In genomic region chr9:44326371-44327063, GRCm38 (mm10) we compare ENCODE assay signal across 8 mouse cellular contexts. TPM values are rescaled to one million over a fixed set of nuclear protein-coding genes. Genes with fewer than 3 reads are reported as not detected.
DNase-seq lines count a peak whose midpoint lies in the region; ATAC-seq and TF ChIP-seq lines count a peak whose summit lies in the region.

No protein-coding gene starts in this region.

- peaks cover 4% of the 10 kb centered on the region; the same call in 1 of the 2 replicates for H3K36me3 ChIP-seq in hindbrain, embryonic 16.5 days (ENCODE audit: control insufficient read depth, insufficient read depth, low read length)

- peaks cover 7% of the 10 kb centered on the region for H3K4me1 ChIP-seq in cortical plate, adult 2 months (ENCODE audit: control insufficient read depth, insufficient read depth, low read length)
- H3K4me1 ChIP-seq in hindbrain, embryonic 16.5 days (ENCODE audit: control insufficient read depth, insufficient read depth, low read depth, low read length) = peaks cover 12% of the 10 kb centered on the region

- H3K4me3 ChIP-seq in cortical plate, adult 2 months (ENCODE audit: insufficient read depth, low read length) = peak overlapping the region; percentile 42
- H3K4me3 ChIP-seq in gastrocnemius, adult 2 months = peak overlapping the region; percentile 88
- peak overlapping the region; percentile 89 for H3K4me3 ChIP-seq in hindbrain, embryonic 16.5 days (ENCODE audit: low read length)

- TF ChIP-seq CTCF in cortical plate, adult 2 months (IDR thresholded peaks at IDR 0.05; ENCODE audit: extremely low read depth, insufficient read depth, low read length) = no peak
- TF ChIP-seq CTCF in gastrocnemius, adult 2 months (IDR thresholded peaks at IDR 0.05) = no peak

- no peaks in the 10 kb centered on the region for H3K9me3 ChIP-seq in hindbrain, embryonic 16.5 days (ENCODE audit: control insufficient read depth, low read length)

- peak; percentile 81; the same call in 1 of the 2 replicates for TF ChIP-seq POLR2A in cortical plate, adult 2 months (IDR thresholded peaks at IDR 0.05; ENCODE audit: extremely low read depth, insufficient read depth, low read length)

- intact Hi-C loops in gastrocnemius, adult 2 months (cut with DNase I) = no loop called here

- H3K27me3 ChIP-seq in hindbrain, embryonic 16.5 days (replicated peaks; ENCODE audit: control insufficient read depth, insufficient read depth, low read length) = no peaks in the 10 kb centered on the region

- peak overlapping the region; percentile 86 for H3K4me2 ChIP-seq in hindbrain, embryonic 16.5 days (ENCODE audit: low read length)

- peak; percentile 93 for ATAC-seq in activated CD4-positive, CD25-positive, alpha-beta regulatory T cell, adult 4 months
- ATAC-seq in hindbrain, embryonic 16.5 days = peak; percentile 97

- H3K9ac ChIP-seq in hindbrain, embryonic 16.5 days (ENCODE audit: low read depth, low read length) = peak overlapping the region; percentile 91

- H3K27ac ChIP-seq in cortical plate, adult 2 months (ENCODE audit: insufficient read depth, low read length) = peak overlapping the region; percentile 0; the same call in 1 of the 2 replicates
- H3K27ac ChIP-seq in gastrocnemius, adult 2 months = peak overlapping the region; percentile 95
- H3K27ac ChIP-seq in hindbrain, embryonic 16.5 days (ENCODE audit: low read depth, low read length) = peak overlapping the region; percentile 85

- DNase-seq in gastrocnemius, adult 2 months = peak; percentile 90
- DNase-seq in left cerebral cortex, adult 11 months (ENCODE audit: low spot score) = peak; percentile 83
- DNase-seq in lung, postnatal 4 days = peak; percentile 86 to 89
- DNase-seq in retina, postnatal 7 days (ENCODE audit: low read depth, low spot score) = peak; percentile 75
- peak; percentile 52 for DNase-seq in urinary bladder, adult 2 months (ENCODE audit: low spot score)

- under 1% methylated on average over 38 of the region's 38 CpGs for WGBS in hindbrain, embryonic 16.5 days

RNA-seq across cellular contexts. Expression of gene Dpagt1, which starts 0.7 kb away (rescaled TPM):
- polyA plus RNA-seq in activated CD4-positive, CD25-positive, alpha-beta regulatory T cell, adult 4 months (2017; shearing (Covaris generic)) = 10 to 100 TPM; 16.5 to 18.0 TPM
- 18.0 and 19.3 TPM in 2 replicates for polyA plus RNA-seq in cortical plate, adult 2 months (2012; rRNA removed)
- total RNA-seq in gastrocnemius, adult 2 months (2021) = 10 to 100 TPM; 12.3 to 14.1 TPM
- polyA plus RNA-seq in hindbrain, embryonic 16.5 days (2015; fragmentation: Nextera tagmentation; extraction: Ambion mirVana) = 32.5 and 42.6 TPM in 2 replicates
- 24.7 and 25.8 TPM in 2 replicates for polyA plus RNA-seq in urinary bladder, adult 2 months (2012; rRNA removed)

RNA-seq across cellular contexts. Expression of gene C2cd2l, which starts 6.4 kb away (rescaled TPM):
- polyA plus RNA-seq in activated CD4-positive, CD25-positive, alpha-beta regulatory T cell, adult 4 months (2017; shearing (Covaris generic)) = 1 to 10 TPM; 4.3 to 5.3 TPM
- 203 and 213 TPM in 2 replicates for polyA plus RNA-seq in cortical plate, adult 2 months (2012; rRNA removed)
- total RNA-seq in gastrocnemius, adult 2 months (2021) = 10 to 100 TPM; 14.9 to 17.8 TPM
- 23.1 and 27.1 TPM in 2 replicates for polyA plus RNA-seq in hindbrain, embryonic 16.5 days (2015; fragmentation: Nextera tagmentation; extraction: Ambion mirVana)
- 30.5 and 31.4 TPM in 2 replicates for polyA plus RNA-seq in urinary bladder, adult 2 months (2012; rRNA removed)

RNA-seq across cellular contexts. Expression of gene H2afx, which starts 8.0 kb away (rescaled TPM):
- polyA plus RNA-seq in activated CD4-positive, CD25-positive, alpha-beta regulatory T cell, adult 4 months (2017; shearing (Covaris generic)) = 10 to 100 TPM; 29.0 to 36.5 TPM
- 64.8 and 68.3 TPM in 2 replicates for polyA plus RNA-seq in cortical plate, adult 2 months (2012; rRNA removed)
- total RNA-seq in gastrocnemius, adult 2 months (2021) = 1 to 10 TPM; 8.4 to 8.7 TPM
- 106 and 143 TPM in 2 replicates for polyA plus RNA-seq in hindbrain, embryonic 16.5 days (2015; fragmentation: Nextera tagmentation; extraction: Ambion mirVana)
- 19.8 and 22.1 TPM in 2 replicates for polyA plus RNA-seq in urinary bladder, adult 2 months (2012; rRNA removed)

RNA-seq across cellular contexts. Expression of gene Hmbs, which starts 17.5 kb away (rescaled TPM):
- polyA plus RNA-seq in activated CD4-positive, CD25-positive, alpha-beta regulatory T cell, adult 4 months (2017; shearing (Covaris generic)) = 10 to 100 TPM; 27.6 to 33.4 TPM
- polyA plus RNA-seq in cortical plate, adult 2 months (2012; rRNA removed) = 30.5 and 31.2 TPM in 2 replicates
- total RNA-seq in gastrocnemius, adult 2 months (2021) = 10 to 100 TPM; 21.9 to 29.1 TPM
- 64.0 and 67.4 TPM in 2 replicates for polyA plus RNA-seq in hindbrain, embryonic 16.5 days (2015; fragmentation: Nextera tagmentation; extraction: Ambion mirVana)
- polyA plus RNA-seq in urinary bladder, adult 2 months (2012; rRNA removed) = 34.4 and 40.7 TPM in 2 replicates

RNA-seq across cellular contexts. Expression of gene Hinfp, which starts 21.0 kb away (rescaled TPM):
- polyA plus RNA-seq in activated CD4-positive, CD25-positive, alpha-beta regulatory T cell, adult 4 months (2017; shearing (Covaris generic)) = 10 to 100 TPM; 18.1 to 21.7 TPM
- polyA plus RNA-seq in cortical plate, adult 2 months (2012; rRNA removed) = 27.6 and 33.6 TPM in 2 replicates
- 1 to 10 TPM; 6.3 to 6.8 TPM for total RNA-seq in gastrocnemius, adult 2 months (2021)
- 22.3 and 26.6 TPM in 2 replicates for polyA plus RNA-seq in hindbrain, embryonic 16.5 days (2015; fragmentation: Nextera tagmentation; extraction: Ambion mirVana)
- polyA plus RNA-seq in urinary bladder, adult 2 months (2012; rRNA removed) = 20.2 and 22.7 TPM in 2 replicates

Comparison
In these comparisons a context has a peak if more than half of its experiments do, and no peak if none do; other contexts are left out.
1. Peak in every context shown above with its lines: DNase-seq, ATAC-seq, H3K4me3 ChIP-seq and H3K27ac ChIP-seq.
2. H3K27ac ChIP-seq: peak in every context shown above with its lines; median percentile 95 in gastrocnemius, adult 2 months; 85 in hindbrain, embryonic 16.5 days; 0 in cortical plate, adult 2 months.